Mouse (Mus musculus) heart, embryonic 13.5 days (tissue): Measurements from ENCODE around the gene Usp39. TPM values are rescaled to one million over a fixed set of nuclear protein-coding genes. Genes with fewer than 3 reads are reported as not detected.

ENCODE experiments used
- ATAC-seq: fragments of 200-750 bp; cut with Nextera tagmentation; 2 replicates; pipeline ENCODE4 v1.8.0; 2017; ENCODE audit warnings: moderate TSS enrichment; ENCODE audit not compliant: insufficient number of reproducible peaks, low FRiP score, low TSS enrichment; ENCODE audit errors: extremely low read depth
- H3K27ac ChIP-seq: fragments of 300-500 bp; sonication (generic); replicated peaks from 2 replicates; pipeline ENCODE4 v1.5.1; 2015; ENCODE audit warnings: moderate library complexity, mild to moderate bottlenecking, inconsistent platforms
- H3K27me3 ChIP-seq: fragments of 300-500 bp; sonication (generic); replicated peaks from 2 replicates; pipeline ENCODE4 v1.6.1; 2015; ENCODE audit warnings: mild to moderate bottlenecking, inconsistent platforms
- H3K36me3 ChIP-seq: fragments of 300-500 bp; sonication (generic); 2 replicates; pipeline ENCODE4 v1.6.1; 2015; ENCODE audit warnings: mild to moderate bottlenecking, inconsistent platforms
- H3K4me1 ChIP-seq: fragments of 300-500 bp; sonication (generic); 2 replicates; pipeline ENCODE4 v1.6.1; 2015; ENCODE audit warnings: inconsistent platforms
- H3K4me2 ChIP-seq: fragments of 300-500 bp; sonication (generic); 2 replicates; pipeline ENCODE4 v1.6.1; 2015; ENCODE audit warnings: inconsistent platforms, mild to moderate bottlenecking, moderate library complexity
- H3K4me3 ChIP-seq: fragments of 300-500 bp; sonication (generic); 2 replicates; pipeline ENCODE4 v1.5.1; 2015; ENCODE audit warnings: moderate library complexity, mild to moderate bottlenecking, inconsistent platforms
- H3K9ac ChIP-seq: fragments of 300-500 bp; sonication (generic); 2 replicates; pipeline ENCODE4 v1.6.1; 2015; ENCODE audit warnings: inconsistent platforms, mild to moderate bottlenecking, moderate library complexity
- H3K9me3 ChIP-seq: fragments of 300-500 bp; sonication (generic); 2 replicates; pipeline ENCODE4 v1.6.1; 2016; ENCODE audit warnings: inconsistent platforms
- WGBS: fragments of 180-500 bp; shearing (Covaris S2); methylation state at CpG from one replicate; pipeline ENCODE4 v1.1.7; 2015; ENCODE audit warnings: mixed read lengths; 5-methylcytosine and 5-hydroxymethylcytosine counted together
- polyA plus RNA-seq: library from polyadenylated mRNA; unstranded; fragments of >200 nt; fragmentation: Nextera tagmentation; extraction: Ambion mirVana; gene quantifications from 2 replicates; pipeline ENCODE4 v1.2.1, GENCODE M21; 2015

The Usp39 gene
- polyA plus RNA-seq, 1 experiment from 2014 or later: 30.7 TPM

DNA sequence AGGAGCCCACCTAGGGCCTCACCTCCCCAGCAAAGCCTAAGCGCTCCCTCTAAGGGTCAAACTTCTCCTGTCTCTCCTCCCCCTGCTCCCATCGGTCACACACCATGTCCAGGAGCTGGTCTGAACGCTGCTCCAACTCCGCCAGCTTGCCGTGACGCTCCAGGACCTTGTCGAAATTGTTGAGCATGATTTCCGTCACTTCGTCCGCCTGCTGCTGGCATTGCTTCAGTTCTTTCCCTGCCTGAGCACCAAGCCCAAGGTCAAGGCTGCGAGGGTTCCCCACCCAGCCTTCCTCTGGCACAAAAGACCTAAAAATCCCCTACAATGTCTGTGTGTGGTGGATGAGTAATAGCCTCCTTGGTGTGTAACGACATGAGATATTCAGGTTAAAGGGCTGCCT lies 25.1 kb upstream of the Usp39 start:
- Histone ChIP-seq H3K27me3 (no peaks in the 10 kb centered on the region), H3K9me3 (no peaks in the 10 kb centered on the region), H3K27ac (peak overlapping the region; percentile 87), H3K4me2 (no peak overlapping the region), H3K4me3 (no peak overlapping the region), H3K36me3 (peaks cover 15% of the 10 kb centered on the region), H3K9ac (peak overlapping the region; percentile 44; the same call in 1 of the 2 replicates), H3K4me1 (peaks cover 49% of the 10 kb centered on the region)
- 74% methylated on average over 12 of the region's 12 CpGs for WGBS
- ATAC-seq: no peak

DNA sequence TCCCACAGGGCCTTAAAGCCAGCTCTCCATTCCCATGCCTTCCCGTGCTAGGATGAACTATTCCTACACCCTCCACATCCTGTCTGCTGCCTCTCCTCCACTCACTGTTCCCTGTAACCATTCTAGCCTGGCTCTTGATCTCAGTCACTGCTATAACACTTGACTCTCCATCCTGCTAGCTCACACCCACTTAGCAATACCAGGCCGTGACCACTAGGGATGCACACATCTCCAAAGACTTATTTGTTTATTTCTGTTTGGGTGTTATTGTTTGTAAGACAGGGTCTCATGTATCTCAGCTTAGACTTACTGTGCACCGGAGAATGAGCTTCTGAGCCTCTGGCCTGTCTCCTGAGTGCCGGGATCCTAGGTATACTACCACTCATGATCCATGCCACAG lies 24.6 kb upstream of the Usp39 start:
- Histone ChIP-seq H3K4me3 (no peak overlapping the region), H3K9me3 (no peaks in the 10 kb centered on the region), H3K9ac (no peak overlapping the region), H3K27me3 (no peaks in the 10 kb centered on the region), H3K36me3 (peaks cover 15% of the 10 kb centered on the region), H3K4me1 (peaks cover 46% of the 10 kb centered on the region), H3K27ac (no peak overlapping the region), H3K4me2 (no peak overlapping the region)
- 69% methylated on average over 4 of the region's 4 CpGs for WGBS
- no peak for ATAC-seq

DNA sequence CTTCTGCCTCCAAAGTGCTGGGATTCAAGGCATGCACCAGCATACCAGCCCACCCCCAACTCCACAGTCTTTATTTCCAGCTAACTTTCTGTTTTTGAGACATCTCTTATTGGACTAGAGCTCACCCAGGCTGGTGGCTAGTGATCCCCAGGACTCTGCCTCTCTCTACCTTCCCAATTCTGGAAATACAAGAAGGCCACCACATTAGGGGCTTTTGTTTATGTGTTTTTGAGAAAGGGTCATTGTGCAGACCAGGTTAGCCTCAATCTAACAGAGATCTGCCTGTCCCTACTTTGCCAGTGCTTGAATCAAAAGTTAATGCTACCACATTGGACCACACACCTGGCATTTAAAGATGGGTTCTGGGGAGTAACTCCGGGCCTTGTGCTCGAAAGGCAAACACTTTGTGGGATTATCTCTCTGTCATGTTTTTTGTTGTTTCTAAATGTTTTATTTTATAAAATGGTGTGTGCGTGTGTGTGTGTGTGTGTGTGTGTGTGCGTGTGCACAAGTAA lies 22.5 kb upstream of the Usp39 start:
- 71% methylated on average over 4 of the region's 4 CpGs for WGBS
- H3K9me3 ChIP-seq: no peaks in the 10 kb centered on the region

GRCm38 (mm10) chr6:72366844-72367443 lies 22.0 kb upstream of the Usp39 start, which contains the start of gene Rnf181:
Gene Rnf181, minus strand, starts transcription at chr6:72366956.
- H3K36me3 ChIP-seq: peaks cover 15% of the 10 kb centered on the region

More for the DNA sequence above, 22.5 kb upstream of the Usp39 start:
- Histone ChIP-seq H3K4me2 (no peak overlapping the region), H3K27ac (no peak overlapping the region), H3K4me1 (peaks cover 26% of the 10 kb centered on the region), H3K9ac (no peak overlapping the region), H3K36me3 (peaks cover 15% of the 10 kb centered on the region), H3K4me3 (no peak overlapping the region), H3K27me3 (no peaks in the 10 kb centered on the region)
- no peak for ATAC-seq

GRCm38 (mm10) chr6:72366304-72366703 lies 21.3 kb upstream of the Usp39 start:
- H3K27me3 ChIP-seq: no peaks in the 10 kb centered on the region
- no peak overlapping the region for H3K9ac ChIP-seq
- H3K36me3 ChIP-seq: peaks cover 15% of the 10 kb centered on the region
- H3K27ac ChIP-seq: no peak overlapping the region
- H3K4me1 ChIP-seq: peaks cover 21% of the 10 kb centered on the region
- H3K4me2 ChIP-seq: no peak overlapping the region
- ATAC-seq: no peak
- no peak overlapping the region for H3K4me3 ChIP-seq
- whole genome bisulfite sequencing: 57% methylated on average over 3 of the region's 3 CpGs
- no peaks in the 10 kb centered on the region for H3K9me3 ChIP-seq

More at GRCm38 (mm10) chr6:72366844-72367443, 22.0 kb upstream of the Usp39 start, which contains the start of gene Rnf181:
- Histone ChIP-seq H3K27ac (no peak within 1 kb of the TSS), H3K27me3 (no peaks in the 10 kb centered on the region), H3K9me3 (no peaks in the 10 kb centered on the region), H3K4me3 (no peak within 1 kb of the TSS), H3K9ac (no peak within 1 kb of the TSS), H3K4me2 (no peak within 1 kb of the TSS), H3K4me1 (peaks cover 21% of the 10 kb centered on the region)
- 70% methylated on average over 4 of the region's 4 CpGs for WGBS
- ATAC-seq: no peak

GRCm38 (mm10) chr6:72364985-72365384 lies 20.0 kb upstream of the Usp39 start:
- WGBS: 56% methylated on average over 6 of the region's 6 CpGs
- no peak overlapping the region for H3K4me3 ChIP-seq
- H3K4me2 ChIP-seq: no peak overlapping the region
- no peak overlapping the region for H3K9ac ChIP-seq
- H3K4me1 ChIP-seq: peaks cover 20% of the 10 kb centered on the region
- peaks cover 24% of the 10 kb centered on the region for H3K36me3 ChIP-seq
- no peak for ATAC-seq
- no peak overlapping the region for H3K27ac ChIP-seq
- H3K9me3 ChIP-seq: no peaks in the 10 kb centered on the region
- H3K27me3 ChIP-seq: no peaks in the 10 kb centered on the region

DNA sequence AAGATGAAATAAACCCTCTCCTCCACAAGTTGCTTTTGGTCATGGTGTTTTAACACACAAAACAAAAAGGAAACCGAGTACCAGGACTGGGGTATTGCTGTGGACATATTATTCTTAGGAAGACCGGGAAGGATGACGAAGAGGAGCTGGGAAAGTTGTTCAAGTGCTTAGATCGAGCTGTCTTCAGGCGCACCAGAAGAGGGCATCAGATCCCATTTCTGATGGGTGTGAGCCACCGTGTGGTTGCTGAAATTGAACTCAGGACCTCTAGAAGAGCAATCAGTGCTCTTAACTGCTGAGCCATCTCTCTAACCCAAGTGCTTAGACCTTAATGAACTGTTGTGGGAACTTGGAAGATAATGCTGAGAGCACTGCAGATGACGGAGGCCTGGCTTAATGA lies 19.0 kb upstream of the Usp39 start:
- 41% methylated on average over 7 of the region's 7 CpGs for WGBS
- H3K4me1 ChIP-seq: peaks cover 17% of the 10 kb centered on the region
- ATAC-seq: no peak

GRCm38 (mm10) chr6:72362132-72363028 lies 17.4 kb upstream of the Usp39 start:
- H3K4me3 ChIP-seq: peak overlapping the region; percentile 75
- H3K36me3 ChIP-seq: peaks cover 35% of the 10 kb centered on the region
- H3K4me2 ChIP-seq: peak overlapping the region; percentile 83
- peak overlapping the region; percentile 85 for H3K27ac ChIP-seq
- no peaks in the 10 kb centered on the region for H3K27me3 ChIP-seq
- no peaks in the 10 kb centered on the region for H3K9me3 ChIP-seq
- WGBS: under 1% methylated on average over 42 of the region's 42 CpGs
- peak; percentile 96 for ATAC-seq
- peak overlapping the region; percentile 88 for H3K9ac ChIP-seq
- peaks cover 25% of the 10 kb centered on the region for H3K4me1 ChIP-seq

More for the DNA sequence above, 19.0 kb upstream of the Usp39 start:
- Histone ChIP-seq H3K27ac (no peak overlapping the region), H3K4me3 (no peak overlapping the region), H3K9me3 (no peaks in the 10 kb centered on the region), H3K9ac (no peak overlapping the region), H3K27me3 (no peaks in the 10 kb centered on the region), H3K36me3 (peaks cover 28% of the 10 kb centered on the region), H3K4me2 (no peak overlapping the region)

DNA sequence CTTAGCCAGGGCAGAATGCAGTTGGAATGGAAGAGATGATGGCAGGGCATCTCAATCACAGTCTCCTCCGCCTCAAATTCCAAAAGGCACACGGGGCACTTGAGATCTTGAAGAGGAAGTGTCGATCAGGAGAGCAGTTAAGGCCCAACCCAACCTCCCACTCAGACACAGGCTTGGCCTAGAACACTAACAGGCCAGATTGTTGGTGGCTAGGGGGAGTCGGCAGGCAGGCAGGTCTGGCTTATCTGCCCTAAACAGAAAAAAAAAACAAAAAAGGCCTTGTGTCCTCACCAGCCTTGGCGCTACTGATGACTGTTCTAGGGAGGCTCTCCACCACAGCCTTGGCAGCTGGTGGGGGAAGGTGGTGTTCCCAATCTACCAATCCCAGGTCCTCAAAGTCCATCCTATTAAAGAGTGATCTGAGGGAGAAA lies 16.2 kb upstream of the Usp39 start:
- Histone ChIP-seq H3K9me3 (no peaks in the 10 kb centered on the region), H3K4me1 (peaks cover 37% of the 10 kb centered on the region), H3K4me3 (peak overlapping the region; percentile 75), H3K27ac (no peak overlapping the region), H3K4me2 (peak overlapping the region; percentile 83), H3K9ac (peak overlapping the region; percentile 88), H3K27me3 (no peaks in the 10 kb centered on the region), H3K36me3 (peaks cover 39% of the 10 kb centered on the region)
- ATAC-seq: no peak
- 18% methylated on average over 5 of the region's 5 CpGs for WGBS

DNA sequence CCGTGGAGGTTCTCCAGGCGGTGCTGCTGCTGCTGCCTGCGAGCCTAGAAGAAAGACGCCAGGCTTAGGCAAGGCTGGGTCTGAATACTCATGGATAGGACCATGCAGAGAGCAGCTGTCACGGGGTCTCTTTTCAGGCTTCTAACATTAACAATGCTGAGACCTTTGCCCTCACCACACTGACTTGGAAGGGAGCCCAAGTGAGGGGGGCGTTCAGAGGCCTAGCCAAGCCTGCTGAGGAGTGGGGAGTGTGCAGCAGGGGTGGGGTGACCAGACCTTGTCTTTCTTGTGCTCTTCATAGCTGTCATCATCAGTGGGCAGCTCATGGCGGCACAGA lies 15.6 kb upstream of the Usp39 start:
- Histone ChIP-seq H3K4me1 (peaks cover 42% of the 10 kb centered on the region), H3K9me3 (no peaks in the 10 kb centered on the region), H3K9ac (peak overlapping the region; percentile 88), H3K27me3 (no peaks in the 10 kb centered on the region), H3K4me3 (peak overlapping the region; percentile 75; the same call in 1 of the 2 replicates), H3K27ac (no peak overlapping the region), H3K36me3 (peaks cover 39% of the 10 kb centered on the region), H3K4me2 (peak overlapping the region; percentile 83; the same call in 1 of the 2 replicates)
- no peak for ATAC-seq
- WGBS: 67% methylated on average over 7 of the region's 7 CpGs

- no peak overlapping the region for H3K9ac ChIP-seq
- 81% methylated on average over 11 of the region's 11 CpGs for WGBS
- H3K4me1 ChIP-seq: peaks cover 42% of the 10 kb centered on the region
- peaks cover 39% of the 10 kb centered on the region for H3K36me3 ChIP-seq
- no peak overlapping the region for H3K27ac ChIP-seq
- peak overlapping the region; percentile 83; the same call in 1 of the 2 replicates for H3K4me2 ChIP-seq
- H3K9me3 ChIP-seq: no peaks in the 10 kb centered on the region
- 0 out of 2 replicates have a peak overlapping the region, but pooled peaks have one; percentile 75 for H3K4me3 ChIP-seq
- no peaks in the 10 kb centered on the region for H3K27me3 ChIP-seq
- ATAC-seq: no peak
These were observed 15.1 kb upstream of the Usp39 start for GRCm38 (mm10) chr6:72359891-72360598.
